Mouse (Mus musculus) urinary bladder, postnatal 14 days (tissue): ENCODE measurements at regions not wholly inside any gene's neighbourhood (a gene's known extent, or its start where the extent isn't known, plus 50 kb on each side); places are given as distances from the start of the nearest gene placed in this dataset.

Experiments
- DNase-seq: peaks from one replicate; pipeline ENCODE4 v3.0.0; 2021; ENCODE audit warnings: low spot score

GRCm38 (mm10) chr3:40076824-40077223 lies 454.3 kb upstream of the Intu start:
- no peak for DNase-seq

- no peak for DNase-seq
Observed at GRCm38 (mm10) chr3:40085116-40085515, 446.0 kb upstream of the Intu start.

GRCm38 (mm10) chr3:40091773-40092343 lies 439.2 kb upstream of the Intu start:
- DNase-seq: no peak

GRCm38 (mm10) chr3:40092765-40093368 lies 438.2 kb upstream of the Intu start:
- no peak for DNase-seq

GRCm38 (mm10) chr3:40094040-40094439 lies 437.0 kb upstream of the Intu start:
- DNase-seq: no peak

GRCm38 (mm10) chr3:40094701-40095100 lies 436.4 kb upstream of the Intu start:
- no peak for DNase-seq

GRCm38 (mm10) chr3:40102698-40103097 lies 428.4 kb upstream of the Intu start:
- DNase-seq: no peak

- DNase-seq: peak; percentile 16
Observed at GRCm38 (mm10) chr3:40114811-40115210, 416.3 kb upstream of the Intu start.

- DNase-seq: no peak
Observed at GRCm38 (mm10) chr3:40118551-40118950, 412.5 kb upstream of the Intu start.

GRCm38 (mm10) chr3:40119462-40119861 lies 411.6 kb upstream of the Intu start:
- DNase-seq: no peak

- DNase-seq: peak; percentile 21
Observed at GRCm38 (mm10) chr3:40120298-40120875, 410.7 kb upstream of the Intu start.

GRCm38 (mm10) chr3:40123558-40124236 lies 407.4 kb upstream of the Intu start:
- no peak for DNase-seq

GRCm38 (mm10) chr3:40126903-40127302 lies 404.2 kb upstream of the Intu start:
- no peak for DNase-seq

GRCm38 (mm10) chr3:40130858-40131584 lies 400.1 kb upstream of the Intu start:
- DNase-seq: no peak

- DNase-seq: no peak
Observed at GRCm38 (mm10) chr3:40138671-40139070, 392.4 kb upstream of the Intu start.

GRCm38 (mm10) chr3:40142229-40142628 lies 388.9 kb upstream of the Intu start:
- DNase-seq: no peak

- DNase-seq: no peak
Observed at GRCm38 (mm10) chr3:40158631-40159030, 372.5 kb upstream of the Intu start.

- no peak for DNase-seq
Observed at GRCm38 (mm10) chr3:40159591-40160145, 371.4 kb upstream of the Intu start.

- no peak for DNase-seq
Observed at GRCm38 (mm10) chr3:40164181-40164580, 366.9 kb upstream of the Intu start.

- no peak for DNase-seq
Observed at GRCm38 (mm10) chr3:40167970-40168626, 363.0 kb upstream of the Intu start.

- no peak for DNase-seq
Observed at GRCm38 (mm10) chr3:40169590-40169989, 361.5 kb upstream of the Intu start.
